Mouse (Mus musculus) forebrain, embryonic 12.5 days (tissue): ENCODE results near the gene Dnajb2. TPM values are rescaled to one million over a fixed set of nuclear protein-coding genes. Genes with fewer than 3 reads are reported as not detected.
A peak's percentile ranks its signal among the peaks of the same experiment; 100 is the strongest.

Source experiments
- ATAC-seq: fragments of 200-750 bp; cut with Nextera tagmentation; 2 replicates; pipeline ENCODE4 v1.8.0; 2017; ENCODE audit warnings: moderate TSS enrichment; ENCODE audit not compliant: low FRiP score
- H3K27ac ChIP-seq: fragments of 300-500 bp; sonication (generic); 2 replicates; pipeline ENCODE4 v1.5.1; 2016; ENCODE audit warnings: mild to moderate bottlenecking
- H3K27me3 ChIP-seq: fragments of 300-500 bp; sonication (generic); 2 replicates; pipeline ENCODE4 v1.6.1; 2016; ENCODE audit warnings: mild to moderate bottlenecking
- H3K36me3 ChIP-seq: fragments of 300-500 bp; sonication (generic); replicated peaks from 2 replicates; pipeline ENCODE4 v1.6.1; 2016; ENCODE audit warnings: mild to moderate bottlenecking
- H3K4me1 ChIP-seq: fragments of 300-500 bp; sonication (generic); 2 replicates; pipeline ENCODE4 v1.6.1; 2016
- H3K4me2 ChIP-seq: fragments of 300-500 bp; sonication (generic); 2 replicates; pipeline ENCODE4 v1.6.1; 2016; ENCODE audit warnings: mild to moderate bottlenecking, moderate library complexity
- H3K4me3 ChIP-seq: fragments of 300-500 bp; sonication (generic); replicated peaks from 2 replicates; pipeline ENCODE4 v1.5.1; 2016; ENCODE audit warnings: mild to moderate bottlenecking
- H3K9ac ChIP-seq: fragments of 300-500 bp; sonication (generic); 2 replicates; pipeline ENCODE4 v1.6.1; 2016; ENCODE audit warnings: mild to moderate bottlenecking
- H3K9me3 ChIP-seq: fragments of 300-500 bp; sonication (generic); 2 replicates; pipeline ENCODE4 v1.6.1; 2016
- WGBS: fragments of 180-500 bp; shearing (Covaris S2); methylation state at CpG from one replicate; pipeline ENCODE4 v1.1.7; 2016; 5-methylcytosine and 5-hydroxymethylcytosine counted together
- polyA plus RNA-seq: library from polyadenylated mRNA; unstranded; fragments of >200 nt; fragmentation: Nextera tagmentation; extraction: Ambion mirVana; gene quantifications from 2 replicates; pipeline ENCODE4 v1.2.1, GENCODE M21; 2016

Dnajb2 gene
- polyA plus RNA-seq, result 38.1 and 41.5 TPM in 2 replicates

GRCm38 (mm10) chr1:75236117-75237050 lies at the start of gene Dnajb2:
TSS of gene Dnajb2 (plus strand) at chr1:75236406.
- H3K4me3 ChIP-seq, result peak within 1 kb of the TSS; percentile 64
- H3K9ac ChIP-seq, result peak within 1 kb of the TSS; percentile 77
- peak; percentile 87 for ATAC-seq
- no peaks in the 10 kb centered on the region for H3K9me3 ChIP-seq
- peaks cover 5% of the 10 kb centered on the region for H3K36me3 ChIP-seq
- WGBS, result under 1% methylated on average over 64 of the region's 64 CpGs
- H3K4me1 ChIP-seq, result peaks cover 23% of the 10 kb centered on the region
- peak within 1 kb of the TSS; percentile 78 for H3K27ac ChIP-seq
- H3K4me2 ChIP-seq, result peak within 1 kb of the TSS; percentile 94
- H3K27me3 ChIP-seq, result no peaks in the 10 kb centered on the region

DNA sequence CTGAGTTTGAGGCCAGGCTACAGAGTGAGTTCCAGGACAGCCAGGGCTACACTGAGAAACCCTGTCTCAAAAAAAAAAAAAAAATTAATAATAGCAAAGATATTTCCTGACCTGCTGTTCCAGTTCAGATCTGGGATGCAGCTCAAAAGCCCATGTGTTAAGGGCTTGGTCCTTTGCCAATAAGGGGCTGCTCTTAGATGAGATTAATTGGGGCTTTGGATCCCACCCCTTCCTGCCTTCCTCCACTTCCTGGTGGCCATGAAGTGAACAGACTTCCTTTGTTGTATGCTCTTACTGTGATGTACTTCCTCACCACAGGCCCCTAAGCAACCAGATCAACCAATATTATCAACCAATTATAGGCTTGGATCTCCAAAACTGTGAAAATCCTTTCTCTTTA lies 49.1 kb upstream of the Dnajb2 start:
- Histone ChIP-seq H3K4me2 (no peak overlapping the region), H3K4me1 (peaks cover 14% of the 10 kb centered on the region), H3K36me3 (peaks cover 55% of the 10 kb centered on the region), H3K27ac (no peak overlapping the region), H3K27me3 (no peaks in the 10 kb centered on the region), H3K9me3 (no peaks in the 10 kb centered on the region), H3K9ac (no peak overlapping the region), H3K4me3 (no peak overlapping the region)
- no peak for ATAC-seq

DNA sequence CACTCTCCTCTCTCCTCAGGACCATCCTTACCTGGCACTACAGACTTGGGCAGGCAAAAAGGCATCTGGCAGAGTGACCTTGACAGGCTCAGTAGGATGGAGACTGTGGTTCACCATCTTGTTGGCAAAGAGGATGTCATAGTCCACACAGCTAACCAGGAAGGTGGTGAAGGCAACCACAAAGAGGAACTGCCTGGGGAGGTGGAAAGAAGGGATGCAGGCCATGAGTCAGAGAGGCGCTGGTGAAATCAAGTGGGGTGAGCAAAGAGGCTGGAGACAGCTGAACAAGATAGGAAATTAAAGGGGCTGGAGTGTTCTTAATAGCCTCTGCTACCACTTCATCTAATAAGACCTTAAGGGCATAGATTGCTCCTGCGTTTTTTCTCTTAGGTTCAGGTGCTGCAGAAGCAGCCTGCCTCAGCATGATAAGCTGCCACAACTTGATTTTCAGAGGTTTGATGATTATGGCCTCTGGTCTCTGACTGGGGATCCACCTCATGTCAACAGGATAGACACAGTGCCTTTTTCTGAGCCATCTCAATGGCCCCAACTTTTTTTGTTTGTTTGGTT lies 48.2 kb upstream of the Dnajb2 start:
- no peak overlapping the region for H3K27ac ChIP-seq
- no peak overlapping the region for H3K4me2 ChIP-seq
- no peaks in the 10 kb centered on the region for H3K9me3 ChIP-seq
- peaks cover 46% of the 10 kb centered on the region for H3K36me3 ChIP-seq
- H3K9ac ChIP-seq, result no peak overlapping the region
- no peaks in the 10 kb centered on the region for H3K27me3 ChIP-seq
- no peak for ATAC-seq
- no peak overlapping the region for H3K4me3 ChIP-seq
- peaks cover 19% of the 10 kb centered on the region for H3K4me1 ChIP-seq
- WGBS, result 88% methylated on average over 2 of the region's 2 CpGs

GRCm38 (mm10) chr1:75190577-75190976 lies 45.6 kb upstream of the Dnajb2 start:
- H3K9me3 ChIP-seq, result no peaks in the 10 kb centered on the region
- no peak overlapping the region for H3K27ac ChIP-seq
- H3K4me3 ChIP-seq, result 0 out of 2 replicates have a peak overlapping the region, but pooled peaks have one; percentile 79
- peak overlapping the region; percentile 95 for H3K4me2 ChIP-seq
- H3K4me1 ChIP-seq, result peaks cover 26% of the 10 kb centered on the region
- ATAC-seq, result no peak
- H3K27me3 ChIP-seq, result no peaks in the 10 kb centered on the region
- 80% methylated on average over 2 of the region's 2 CpGs for WGBS
- 0 out of 2 replicates have a peak overlapping the region, but pooled peaks have one; percentile 90 for H3K9ac ChIP-seq
- peaks cover 22% of the 10 kb centered on the region for H3K36me3 ChIP-seq

- Histone ChIP-seq H3K4me1 (peaks cover 26% of the 10 kb centered on the region), H3K27ac (peak overlapping the region; percentile 83), H3K4me2 (peak overlapping the region; percentile 95), H3K9ac (peak overlapping the region; percentile 90), H3K4me3 (peak overlapping the region; percentile 79), H3K27me3 (no peaks in the 10 kb centered on the region), H3K9me3 (no peaks in the 10 kb centered on the region), H3K36me3 (peaks cover 18% of the 10 kb centered on the region)
- ATAC-seq, result peak; percentile 60; the same call in 1 of the 2 replicates
- 46% methylated on average over 5 of the region's 5 CpGs for WGBS
Observed at GRCm38 (mm10) chr1:75191258-75191621, 45.0 kb upstream of the Dnajb2 start.

- peak within 1 kb of the TSS; percentile 95 for H3K4me2 ChIP-seq
- peaks cover 17% of the 10 kb centered on the region for H3K36me3 ChIP-seq
- peak; percentile 100 for ATAC-seq
- H3K27me3 ChIP-seq, result no peaks in the 10 kb centered on the region
- H3K9ac ChIP-seq, result peak within 1 kb of the TSS; percentile 90
- peak within 1 kb of the TSS; percentile 79 for H3K4me3 ChIP-seq
- peak within 1 kb of the TSS; percentile 83 for H3K27ac ChIP-seq
- H3K9me3 ChIP-seq, result no peaks in the 10 kb centered on the region
- H3K4me1 ChIP-seq, result peaks cover 26% of the 10 kb centered on the region
- WGBS, result under 1% methylated on average over 55 of the region's 56 CpGs
Observed at GRCm38 (mm10) chr1:75191622-75192402, 44.4 kb upstream of the Dnajb2 start, which contains the start of the genes Ankzf1 and Atg9a. TSS of gene Ankzf1 (plus strand) at chr1:75192151. TSS of gene Atg9a (minus strand) at chr1:75192196.

- peak overlapping the region; percentile 79 for H3K4me3 ChIP-seq
- peak overlapping the region; percentile 83 for H3K27ac ChIP-seq
- H3K9me3 ChIP-seq, result no peaks in the 10 kb centered on the region
- ATAC-seq, result peak; percentile 12; the same call in 1 of the 2 replicates
- peak overlapping the region; percentile 95 for H3K4me2 ChIP-seq
- H3K36me3 ChIP-seq, result peaks cover 20% of the 10 kb centered on the region
- no peaks in the 10 kb centered on the region for H3K27me3 ChIP-seq
- peak overlapping the region; percentile 90 for H3K9ac ChIP-seq
- 1% methylated on average over 19 of the region's 19 CpGs for WGBS
- peaks cover 26% of the 10 kb centered on the region for H3K4me1 ChIP-seq
Observed at GRCm38 (mm10) chr1:75192452-75192851, 43.8 kb upstream of the Dnajb2 start.

- Histone ChIP-seq H3K4me1 (no peaks in the 10 kb centered on the region), H3K4me3 (no peak overlapping the region), H3K27ac (no peak overlapping the region), H3K27me3 (no peaks in the 10 kb centered on the region), H3K4me2 (no peak overlapping the region), H3K9ac (no peak overlapping the region), H3K36me3 (peaks cover 43% of the 10 kb centered on the region), H3K9me3 (no peaks in the 10 kb centered on the region)
- whole genome bisulfite sequencing, result 90% methylated on average over 1 of the region's 1 CpGs
- no peak for ATAC-seq
Observed at GRCm38 (mm10) chr1:75201236-75201635, 35.0 kb upstream of the Dnajb2 start.

DNA sequence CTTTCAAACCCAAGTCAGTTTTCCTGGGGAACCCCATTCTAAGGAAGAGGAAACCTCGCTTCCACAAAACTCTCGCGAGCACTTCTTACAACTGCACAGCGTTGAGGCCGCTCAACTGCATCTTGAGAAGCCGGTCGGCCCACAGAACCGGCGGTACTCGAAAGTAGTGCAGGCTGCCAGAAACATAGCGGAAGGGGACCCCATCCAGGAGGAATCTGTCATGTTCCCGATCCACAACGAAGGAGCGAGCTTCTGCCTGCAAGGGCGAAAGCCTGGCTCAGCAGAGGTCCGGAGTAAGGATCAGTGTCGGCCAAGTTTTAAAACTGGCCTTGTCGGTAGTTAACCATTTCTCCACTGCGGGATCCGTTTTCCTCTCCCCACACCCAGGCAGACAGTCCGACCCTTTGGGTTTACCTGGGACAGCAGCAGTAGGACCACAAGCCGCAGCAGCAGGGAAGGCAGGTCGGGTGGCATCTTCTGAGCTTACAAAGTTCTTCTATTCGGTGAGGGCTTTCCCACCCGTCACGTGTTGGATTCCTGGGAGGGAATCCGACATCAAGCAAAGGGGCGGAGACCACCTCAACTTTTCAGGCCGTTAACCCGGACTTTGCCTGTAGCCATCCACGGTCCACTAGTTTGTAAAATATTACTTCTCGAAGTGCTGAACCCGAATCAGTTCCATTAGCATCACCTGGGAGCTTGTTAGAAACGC lies 27.1 kb upstream of the Dnajb2 start:
- Histone ChIP-seq H3K4me1 (peaks cover 39% of the 10 kb centered on the region), H3K4me2 (peak overlapping the region; percentile 96), H3K27me3 (peaks cover 9% of the 10 kb centered on the region), H3K36me3 (peaks cover 22% of the 10 kb centered on the region), H3K4me3 (peak overlapping the region; percentile 74), H3K9me3 (no peaks in the 10 kb centered on the region), H3K27ac (no peak overlapping the region), H3K9ac (peak overlapping the region; percentile 66)
- ATAC-seq, result no peak
- 17% methylated on average over 34 of the region's 34 CpGs for whole genome bisulfite sequencing

GRCm38 (mm10) chr1:75210136-75211087 lies 25.8 kb upstream of the Dnajb2 start, which contains the start of the genes Glb1l and Stk16:
TSS of gene Glb1l (minus strand) at chr1:75210813.
TSS of gene Stk16 (plus strand) at chr1:75210838.
- 6% methylated on average over 42 of the region's 42 CpGs for WGBS
- Histone ChIP-seq H3K36me3 (peaks cover 35% of the 10 kb centered on the region), H3K4me3 (peak within 1 kb of the TSS; percentile 74), H3K9me3 (no peaks in the 10 kb centered on the region), H3K27me3 (peaks cover 9% of the 10 kb centered on the region), H3K4me2 (peak within 1 kb of the TSS; percentile 96), H3K4me1 (peaks cover 39% of the 10 kb centered on the region), H3K9ac (peak within 1 kb of the TSS; percentile 81), H3K27ac (no peak within 1 kb of the TSS)
- ATAC-seq, result peak; percentile 96
